Mouse (Mus musculus) liver, embryonic 15.5 days (tissue): ENCODE measurements around the gene Iqck. TPM values are rescaled to one million over a fixed set of nuclear protein-coding genes. Genes with fewer than 3 reads are reported as not detected.
A peak's percentile ranks its signal among the peaks of the same experiment; 100 is the strongest.

ENCODE experiments used
- ATAC-seq: fragments of 200-750 bp; cut with Nextera tagmentation; 2 replicates; pipeline ENCODE4 v1.8.0; 2017; ENCODE audit warnings: moderate number of reproducible peaks, mild to moderate bottlenecking, moderate library complexity; ENCODE audit not compliant: insufficient read depth
- H3K27ac ChIP-seq: fragments of 300-500 bp; sonication (generic); replicated peaks from 2 replicates; pipeline ENCODE4 v1.5.1; 2015; ENCODE audit warnings: mild to moderate bottlenecking, inconsistent platforms
- H3K27me3 ChIP-seq: fragments of 300-500 bp; sonication (generic); 2 replicates; pipeline ENCODE4 v1.6.1; 2015; ENCODE audit warnings: mild to moderate bottlenecking, inconsistent platforms
- H3K36me3 ChIP-seq: fragments of 300-500 bp; sonication (generic); replicated peaks from 2 replicates; pipeline ENCODE4 v1.6.1; 2015; ENCODE audit warnings: moderate library complexity, mild to moderate bottlenecking, inconsistent platforms
- H3K4me1 ChIP-seq: fragments of 300-500 bp; sonication (generic); replicated peaks from 2 replicates; pipeline ENCODE4 v1.6.1; 2015; ENCODE audit warnings: inconsistent platforms
- H3K4me2 ChIP-seq: fragments of 300-500 bp; sonication (generic); 2 replicates; pipeline ENCODE4 v1.6.1; 2015; ENCODE audit warnings: moderate library complexity, mild to moderate bottlenecking, inconsistent platforms
- H3K4me3 ChIP-seq: fragments of 300-500 bp; sonication (generic); replicated peaks from 2 replicates; pipeline ENCODE4 v1.5.1; 2015; ENCODE audit warnings: mild to moderate bottlenecking, inconsistent platforms
- H3K9ac ChIP-seq: fragments of 300-500 bp; sonication (generic); 2 replicates; pipeline ENCODE4 v1.6.1; 2015; ENCODE audit warnings: moderate library complexity, mild to moderate bottlenecking, inconsistent platforms
- H3K9me3 ChIP-seq: fragments of 300-500 bp; sonication (generic); replicated peaks from 2 replicates; pipeline ENCODE4 v1.6.1; 2016; ENCODE audit warnings: inconsistent platforms
- whole genome bisulfite sequencing: fragments of 180-500 bp; shearing (Covaris S2); methylation state at CpG from one replicate; pipeline ENCODE4 v1.1.7; 2015; ENCODE audit warnings: mixed read lengths; ENCODE audit not compliant: insufficient replicate concordance; 5-methylcytosine and 5-hydroxymethylcytosine counted together
- polyA plus RNA-seq: library from polyadenylated mRNA; unstranded; fragments of >200 nt; fragmentation: Nextera tagmentation; extraction: Ambion mirVana; gene quantifications from 2 replicates; pipeline ENCODE4 v1.2.1, GENCODE M21; 2015

Iqck gene
- polyA plus RNA-seq = 0.20 and 0.22 TPM in 2 replicates

DNA sequence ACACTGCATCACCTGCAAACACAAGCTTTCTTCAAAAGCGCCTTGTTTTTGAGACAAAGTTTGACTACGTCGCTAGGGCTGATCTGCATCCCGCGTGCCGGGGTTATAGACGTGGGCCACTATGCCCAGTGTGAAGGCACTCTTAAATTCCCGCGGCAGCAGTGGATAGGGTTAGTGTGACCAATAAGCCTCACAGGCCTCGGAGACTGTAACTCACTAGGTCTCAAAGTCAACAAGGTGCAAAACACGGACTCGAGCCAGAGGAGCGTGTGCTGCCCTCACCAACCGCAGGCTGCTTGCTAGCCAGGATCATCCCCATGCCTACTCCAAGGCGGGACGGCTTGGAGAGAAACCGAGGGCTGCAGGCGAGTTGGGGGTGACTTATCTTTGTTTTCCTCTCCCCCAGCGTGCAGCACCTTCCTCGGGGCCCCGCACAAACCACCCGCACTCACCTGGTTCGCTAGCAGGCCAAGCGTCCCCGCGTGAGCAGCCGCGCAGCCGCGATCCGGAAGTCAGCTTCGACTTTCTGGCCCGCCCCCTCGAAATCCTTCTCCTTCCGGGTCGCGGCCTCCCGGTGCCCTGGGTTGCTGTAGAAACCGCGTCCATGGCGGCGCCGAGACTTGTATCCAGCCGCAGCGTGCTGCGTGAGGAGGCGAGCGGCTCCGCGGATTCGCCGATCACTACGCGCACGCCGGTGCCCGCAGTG lies at the start of gene Iqck:
TSS of gene Iqck (plus strand) at position 582 of the 706 bp plus-strand sequence.
- peak within 1 kb of the TSS; percentile 81 for H3K4me3 ChIP-seq
- peak within 1 kb of the TSS; percentile 90 for H3K4me2 ChIP-seq
- H3K27ac ChIP-seq = peak within 1 kb of the TSS; percentile 19; the same call in 1 of the 2 replicates
- under 1% methylated on average over 57 of the region's 57 CpGs for WGBS
- no peaks in the 10 kb centered on the region for H3K9me3 ChIP-seq
- H3K27me3 ChIP-seq = no peaks in the 10 kb centered on the region
- peaks cover 27% of the 10 kb centered on the region for H3K36me3 ChIP-seq
- peak within 1 kb of the TSS; percentile 69 for H3K9ac ChIP-seq
- peak; percentile 92 for ATAC-seq
- peaks cover 31% of the 10 kb centered on the region for H3K4me1 ChIP-seq

DNA sequence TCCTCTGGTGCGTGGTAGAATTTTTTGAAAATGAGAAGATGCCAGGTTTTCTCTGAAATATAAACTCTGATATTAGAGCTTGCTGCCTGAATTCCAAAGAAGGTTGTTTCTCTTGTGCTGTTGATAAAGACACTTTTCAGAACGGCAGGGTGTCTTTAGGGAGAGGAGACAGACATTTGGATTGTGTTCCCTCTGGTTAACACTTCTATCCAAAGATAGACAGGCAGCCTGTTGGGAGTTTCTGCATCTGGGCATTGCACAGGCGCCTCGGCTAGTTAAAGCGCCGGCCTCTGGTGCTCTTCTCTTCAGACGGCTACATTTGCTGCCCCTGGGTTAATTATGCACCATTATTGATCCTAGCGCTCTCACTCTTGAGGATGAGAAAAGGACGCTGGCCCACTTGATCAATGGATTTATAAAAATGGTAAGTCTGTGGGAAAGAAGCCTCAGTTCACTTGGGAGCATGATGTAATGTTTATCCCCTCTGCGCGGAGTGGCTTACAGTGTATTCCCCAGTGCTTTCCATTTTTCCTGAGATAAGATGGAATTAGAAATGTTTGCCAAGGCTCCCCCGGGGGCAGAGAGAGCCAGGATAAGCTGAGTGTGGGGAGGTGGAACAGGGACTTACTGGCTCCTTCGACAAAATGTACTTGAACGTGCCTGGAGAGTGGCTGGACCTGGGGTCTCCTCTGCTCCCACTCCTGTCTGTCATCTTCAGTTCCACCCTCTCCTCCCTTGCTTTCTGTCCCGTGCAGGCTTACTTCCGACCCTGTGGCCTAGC lies 48.7 kb upstream of the Iqck start:
- no peak for ATAC-seq
- Histone ChIP-seq H3K27ac (peak overlapping the region; percentile 3; the same call in 1 of the 2 replicates), H3K9me3 (no peaks in the 10 kb centered on the region)

DNA sequence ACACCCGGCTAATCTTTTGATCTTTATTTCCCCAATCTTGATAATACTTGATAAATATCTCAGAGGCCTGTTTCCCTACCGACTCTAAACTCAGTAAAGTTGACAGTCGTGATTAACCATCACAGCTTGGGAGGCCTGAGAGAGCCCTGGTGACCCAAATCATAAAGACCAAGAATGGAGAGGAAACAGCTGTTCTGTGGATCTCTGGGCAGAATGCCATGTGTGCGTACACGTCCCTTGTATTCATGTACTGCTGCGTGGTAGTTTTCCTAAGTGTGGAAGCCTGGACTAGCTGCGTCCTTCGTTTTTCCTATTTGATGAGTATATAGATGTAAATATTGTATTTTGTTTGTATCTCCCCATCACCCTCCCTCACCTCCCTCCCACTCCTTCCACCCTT lies 47.7 kb upstream of the Iqck start:
- ATAC-seq = no peak
- peaks cover 3% of the 10 kb centered on the region; the same call in 1 of the 2 replicates for H3K36me3 ChIP-seq
- no peak overlapping the region for H3K4me3 ChIP-seq
- no peaks in the 10 kb centered on the region for H3K9me3 ChIP-seq
- H3K4me2 ChIP-seq = no peak overlapping the region
- no peak overlapping the region for H3K27ac ChIP-seq
- no peaks in the 10 kb centered on the region for H3K27me3 ChIP-seq
- H3K4me1 ChIP-seq = peaks cover 18% of the 10 kb centered on the region
- no peak overlapping the region for H3K9ac ChIP-seq
- WGBS = 67% methylated on average over 8 of the region's 8 CpGs

More for the DNA sequence above, 48.7 kb upstream of the Iqck start:
- Histone ChIP-seq H3K9ac (no peak overlapping the region), H3K36me3 (peaks cover 11% of the 10 kb centered on the region), H3K4me1 (peaks cover 15% of the 10 kb centered on the region), H3K4me2 (no peak overlapping the region), H3K27me3 (no peaks in the 10 kb centered on the region), H3K4me3 (no peak overlapping the region)
- WGBS = 71% methylated on average over 16 of the region's 16 CpGs

DNA sequence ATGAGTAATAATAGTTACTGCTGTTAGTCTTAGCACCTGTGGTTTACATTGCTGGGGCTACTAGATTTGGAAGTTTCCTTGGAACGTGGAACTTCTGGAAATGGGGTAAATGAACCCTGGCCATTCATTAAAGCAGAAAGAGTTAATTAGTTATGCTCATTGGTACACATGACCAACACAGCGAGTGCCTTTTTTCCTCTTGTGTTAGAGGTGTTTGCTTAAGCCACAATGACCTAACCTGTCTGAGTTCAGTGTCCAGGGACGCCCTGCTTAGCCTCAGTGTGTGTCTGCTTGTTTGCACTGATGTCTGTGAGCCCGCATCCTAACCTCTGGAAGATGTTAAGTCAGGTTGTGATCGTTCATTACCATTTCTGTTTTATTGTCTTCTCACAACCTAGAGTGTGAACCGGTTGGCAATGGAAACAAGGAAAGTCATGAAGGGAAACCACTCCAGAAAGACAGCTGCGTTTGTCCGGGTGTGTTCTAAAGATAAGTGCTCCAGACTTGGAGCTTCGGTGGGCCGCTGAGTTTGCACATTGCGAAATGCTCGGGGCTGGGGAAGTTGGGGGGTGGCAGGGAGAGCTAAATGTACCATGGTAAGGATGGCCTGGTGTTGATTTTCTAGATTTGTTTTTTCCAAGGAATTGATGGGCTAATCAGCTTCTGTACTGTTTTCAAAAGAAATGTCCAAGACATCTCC lies 44.0 kb upstream of the Iqck start:
- H3K4me3 ChIP-seq = no peak overlapping the region
- WGBS = 28% methylated on average over 12 of the region's 12 CpGs
- H3K36me3 ChIP-seq = peaks cover 14% of the 10 kb centered on the region
- H3K4me2 ChIP-seq = no peak overlapping the region
- H3K27ac ChIP-seq = no peak overlapping the region
- H3K4me1 ChIP-seq = peaks cover 18% of the 10 kb centered on the region
- ATAC-seq = peak; percentile 49; the same call in 1 of the 2 replicates
- H3K9ac ChIP-seq = no peak overlapping the region
- no peaks in the 10 kb centered on the region for H3K9me3 ChIP-seq
- no peaks in the 10 kb centered on the region for H3K27me3 ChIP-seq

DNA sequence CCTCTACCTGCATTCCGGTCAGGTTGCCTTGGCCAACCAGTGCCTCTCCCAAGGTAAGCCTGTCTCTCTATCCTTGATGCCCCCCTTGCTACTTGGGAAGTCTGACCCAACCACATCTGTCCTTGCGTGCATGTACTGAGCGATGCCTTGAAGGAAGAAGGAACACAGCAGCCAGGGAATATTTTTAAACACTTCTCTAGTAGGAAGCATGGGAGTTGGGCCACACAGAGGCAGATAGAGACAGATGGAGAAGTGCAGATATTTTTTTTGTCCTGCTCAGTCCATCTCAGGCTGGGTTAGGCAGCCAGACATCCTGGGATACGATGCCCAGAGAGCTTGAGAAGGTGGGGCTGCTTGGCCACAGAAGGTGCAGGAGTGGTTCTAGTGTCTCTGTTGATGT lies 42.0 kb upstream of the Iqck start:
- no peak for ATAC-seq
- Histone ChIP-seq H3K4me1 (peaks cover 10% of the 10 kb centered on the region; the same call in 1 of the 2 replicates), H3K9ac (no peak overlapping the region), H3K4me3 (no peak overlapping the region), H3K4me2 (no peak overlapping the region), H3K9me3 (no peaks in the 10 kb centered on the region), H3K36me3 (peaks cover 26% of the 10 kb centered on the region), H3K27me3 (no peaks in the 10 kb centered on the region), H3K27ac (no peak overlapping the region)
- 87% methylated on average over 4 of the region's 4 CpGs for WGBS

DNA sequence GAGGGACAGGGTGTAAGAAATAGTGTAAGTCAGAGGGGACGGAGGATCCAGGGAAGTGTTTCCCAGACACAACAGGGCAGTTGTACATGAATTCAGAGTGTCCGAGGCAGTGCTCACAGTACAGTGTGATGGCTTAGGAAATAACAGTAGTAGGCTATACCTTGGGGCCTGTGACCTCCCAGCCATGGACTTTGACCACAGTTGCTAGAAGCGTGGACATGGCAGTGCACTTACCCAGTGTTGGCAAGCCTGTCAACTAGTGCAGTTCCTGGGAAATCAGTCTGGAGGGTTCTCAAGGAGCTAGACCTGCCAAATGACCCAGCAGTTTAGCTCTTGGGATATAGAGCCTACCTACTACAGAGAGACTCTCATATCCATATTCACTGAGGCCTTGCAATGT lies 39.3 kb upstream of the Iqck start:
- peaks cover 9% of the 10 kb centered on the region; the same call in 1 of the 2 replicates for H3K4me1 ChIP-seq
- WGBS = 70% methylated on average over 3 of the region's 3 CpGs
- H3K27me3 ChIP-seq = no peaks in the 10 kb centered on the region
- peaks cover 32% of the 10 kb centered on the region for H3K36me3 ChIP-seq
- H3K4me3 ChIP-seq = no peak overlapping the region
- H3K4me2 ChIP-seq = no peak overlapping the region
- no peaks in the 10 kb centered on the region for H3K9me3 ChIP-seq
- no peak overlapping the region for H3K27ac ChIP-seq
- no peak; the same call in 1 of the 2 replicates for ATAC-seq
- no peak overlapping the region for H3K9ac ChIP-seq

DNA sequence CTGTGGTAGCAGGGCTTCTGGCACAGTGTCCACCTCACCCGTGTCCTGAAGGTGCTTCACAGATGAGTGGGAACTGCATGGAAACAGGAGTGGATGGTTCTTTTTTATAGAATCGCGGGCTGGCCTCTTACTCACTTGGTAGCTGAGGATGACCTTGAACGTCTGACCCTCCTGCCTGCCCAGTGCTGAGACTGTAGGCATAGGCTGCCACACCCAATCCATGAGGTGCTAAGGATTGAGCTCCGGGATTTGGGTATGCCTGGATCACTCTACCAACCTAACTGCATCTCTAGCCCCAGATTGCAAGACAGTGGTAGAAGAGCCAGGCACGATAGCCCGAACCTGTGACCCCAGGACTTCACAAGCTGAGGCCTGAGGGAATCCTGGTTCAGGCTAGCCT lies 37.8 kb upstream of the Iqck start:
- Histone ChIP-seq H3K36me3 (peaks cover 32% of the 10 kb centered on the region), H3K27me3 (no peaks in the 10 kb centered on the region), H3K4me1 (no peaks in the 10 kb centered on the region), H3K27ac (no peak overlapping the region), H3K4me3 (no peak overlapping the region), H3K9me3 (no peaks in the 10 kb centered on the region), H3K4me2 (no peak overlapping the region), H3K9ac (no peak overlapping the region)
- no peak for ATAC-seq
- 72% methylated on average over 7 of the region's 7 CpGs for WGBS

DNA sequence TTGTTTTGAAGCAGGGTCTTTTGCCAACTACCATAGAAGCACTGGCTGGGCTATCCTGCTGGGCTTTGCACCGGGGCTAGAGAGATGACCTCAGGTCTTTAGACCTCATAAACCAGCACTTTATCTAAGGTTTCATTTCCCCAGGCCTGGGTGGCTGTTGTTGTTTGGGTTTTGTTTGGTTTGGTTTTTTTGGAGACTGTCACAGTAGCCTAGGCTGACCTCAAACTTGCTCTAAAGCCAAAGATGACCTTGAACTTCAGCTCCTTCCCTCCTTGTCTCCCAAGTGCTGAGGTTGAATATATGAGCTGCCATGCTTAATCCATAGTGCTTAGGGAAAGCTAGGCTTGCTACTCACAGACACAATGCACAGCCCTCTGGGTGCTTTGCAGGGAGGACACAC lies 35.9 kb upstream of the Iqck start:
- no peak overlapping the region for H3K4me2 ChIP-seq
- H3K9me3 ChIP-seq = no peaks in the 10 kb centered on the region
- no peak overlapping the region for H3K27ac ChIP-seq
- no peak overlapping the region for H3K4me3 ChIP-seq
- no peaks in the 10 kb centered on the region for H3K4me1 ChIP-seq
- no peak for ATAC-seq
- H3K9ac ChIP-seq = no peak overlapping the region
- 76% methylated on average over 1 of the region's 1 CpGs for WGBS
- no peaks in the 10 kb centered on the region for H3K27me3 ChIP-seq
- peaks cover 19% of the 10 kb centered on the region; the same call in 1 of the 2 replicates for H3K36me3 ChIP-seq

DNA sequence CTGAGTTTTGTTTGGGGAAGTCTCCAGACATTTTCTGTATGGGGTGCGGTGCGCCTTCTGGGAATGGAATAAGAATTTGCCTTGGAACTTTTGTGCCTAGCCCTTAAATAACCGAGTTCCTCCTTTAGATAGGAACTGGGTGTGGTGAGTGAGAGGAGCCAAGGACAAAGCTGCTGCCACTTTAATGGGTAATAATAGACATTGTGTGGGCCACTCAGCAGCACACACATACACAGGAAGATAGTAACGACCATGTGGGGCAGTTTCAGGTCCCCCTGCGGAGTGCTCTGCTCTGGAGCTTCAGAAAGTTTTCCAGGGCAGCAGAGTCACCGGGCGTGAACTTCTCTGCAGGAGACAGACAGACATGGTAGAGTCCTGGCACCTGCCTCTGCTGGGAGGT lies 34.2 kb upstream of the Iqck start:
- H3K27me3 ChIP-seq = no peaks in the 10 kb centered on the region
- peaks cover 22% of the 10 kb centered on the region for H3K36me3 ChIP-seq
- H3K9ac ChIP-seq = no peak overlapping the region
- no peak overlapping the region for H3K4me3 ChIP-seq
- H3K27ac ChIP-seq = no peak overlapping the region
- ATAC-seq = no peak
- no peaks in the 10 kb centered on the region for H3K9me3 ChIP-seq
- H3K4me1 ChIP-seq = no peaks in the 10 kb centered on the region
- H3K4me2 ChIP-seq = no peak overlapping the region
- WGBS = 58% methylated on average over 7 of the region's 7 CpGs

DNA sequence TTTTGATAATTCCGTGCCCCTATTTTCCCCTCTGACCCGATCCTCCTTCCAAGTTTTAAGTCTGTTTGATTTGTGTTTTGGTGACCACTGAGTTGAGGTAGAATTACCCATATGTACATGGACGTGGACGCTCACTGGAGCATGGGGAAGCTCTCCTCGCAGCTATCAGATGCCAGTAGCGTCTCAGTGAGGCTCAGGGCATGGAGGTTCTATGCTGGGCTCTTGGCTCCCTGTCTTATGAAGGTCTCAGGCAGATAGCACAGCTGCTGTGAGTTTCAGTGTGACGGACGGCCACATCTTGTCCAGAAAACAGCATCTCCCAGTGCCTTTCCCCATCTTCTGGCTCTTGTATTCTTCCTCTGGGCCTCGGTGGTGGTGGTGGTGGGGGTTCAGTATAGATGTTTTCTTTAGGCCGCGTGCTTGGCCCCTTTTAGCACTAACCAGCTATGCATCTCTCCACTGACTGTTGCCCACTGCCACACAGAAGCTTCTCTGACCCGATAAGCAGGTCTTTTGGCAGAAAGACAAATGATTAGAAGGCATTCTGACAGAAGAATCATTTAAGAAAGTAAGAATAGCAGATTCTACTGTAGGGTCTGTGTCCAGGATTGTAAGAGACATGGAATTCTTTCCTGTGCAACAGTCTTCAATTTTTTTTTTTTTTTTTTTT lies 33.5 kb upstream of the Iqck start:
- 73% methylated on average over 12 of the region's 12 CpGs for WGBS
- peaks cover 29% of the 10 kb centered on the region for H3K36me3 ChIP-seq

More for the DNA sequence above, 33.5 kb upstream of the Iqck start:
- no peak for ATAC-seq
- no peaks in the 10 kb centered on the region for H3K4me1 ChIP-seq
- H3K27me3 ChIP-seq = no peaks in the 10 kb centered on the region
- H3K4me3 ChIP-seq = no peak overlapping the region
- H3K27ac ChIP-seq = no peak overlapping the region
- H3K9me3 ChIP-seq = no peaks in the 10 kb centered on the region
- no peak overlapping the region for H3K4me2 ChIP-seq
- no peak overlapping the region for H3K9ac ChIP-seq
